Mouse (Mus musculus) erythroblast, adult 5-6 weeks (primary cell): Measurements from ENCODE around the gene Wbp2. TPM values are rescaled to one million over a fixed set of nuclear protein-coding genes. Genes with fewer than 3 reads are reported as not detected.
"Not testable (repeated sequence)": the region's sequence is repeated elsewhere in the genome, so short reads cannot be mapped to it uniquely, and the experiment has no call there.

ENCODE experiments used
- ATAC-seq: replicated peaks from 2 replicates; pipeline ENCODE4 v1.8.0; 2016; ENCODE audit warnings: moderate number of reproducible peaks, mild to moderate bottlenecking, moderate TSS enrichment, inconsistent platforms; ENCODE audit not compliant: poor library complexity, low FRiP score, severe bottlenecking
- total RNA-seq, 2 experiments: library from RNA; stranded (forward) in 1 of 2; stranded (reverse) in 1 of 2; fragments of 150-400 nt in 1 of 2; fragments of 200-764, 138-1000 nt in 1 of 2; gene quantifications; 2 replicates each; pipeline versions ENCODE4 v1.2.3 to v1.2.4; 2015 to 2017; ENCODE audit warnings: low replicate concordance in 2 of 2

Wbp2 gene
- total RNA-seq (2015; ENCODE audit: low replicate concordance) (105 and 125 TPM in 2 replicates), total RNA-seq (2017; ENCODE audit: low replicate concordance) (58.0 and 68.8 TPM in 2 replicates)

DNA sequence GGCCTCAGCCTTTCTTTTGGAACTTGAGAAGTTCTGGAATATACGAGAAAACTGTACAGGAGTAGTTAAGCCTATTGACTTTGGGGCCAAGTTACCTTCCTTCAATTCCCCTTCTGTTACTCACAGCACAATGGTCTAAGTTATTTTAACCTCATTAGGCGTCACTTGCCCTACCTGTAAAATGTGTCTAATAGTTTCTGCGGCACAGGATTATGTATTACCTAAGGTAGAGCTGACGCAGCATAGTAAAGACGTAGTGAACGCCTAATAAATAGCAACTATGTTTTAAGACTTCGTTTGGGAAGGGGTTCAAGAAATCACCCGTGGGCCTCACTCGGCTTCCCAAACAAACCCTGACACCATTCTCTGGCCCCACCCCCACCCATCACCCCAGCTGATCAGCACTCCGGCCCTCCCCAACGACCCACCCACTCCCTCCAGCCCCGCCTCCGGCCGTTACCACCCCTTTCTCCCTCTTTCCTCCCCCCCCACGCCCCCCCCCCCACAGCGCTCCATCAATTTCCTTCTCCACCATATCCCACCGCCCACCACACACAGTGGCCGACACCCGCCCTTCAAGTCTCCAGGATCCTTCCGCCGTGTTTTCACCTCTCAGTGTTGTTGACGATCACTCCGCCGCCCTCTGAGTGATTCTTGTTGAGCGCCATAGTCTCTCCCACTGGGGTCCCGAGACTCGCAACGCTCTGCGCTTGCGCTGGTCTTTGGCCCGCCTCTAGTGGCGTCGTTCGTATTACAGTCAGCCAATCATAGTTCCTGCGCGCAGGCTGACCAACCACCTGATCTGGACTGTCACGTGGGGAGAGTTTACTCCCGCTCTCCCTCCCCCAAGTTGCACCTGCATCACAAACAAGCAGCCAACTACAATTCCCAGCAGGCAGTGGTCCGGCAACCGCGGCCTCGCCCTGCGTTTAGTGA lies at the start of gene Wbp2:
Gene Wbp2 (minus strand): TSS at position 738 of the 936 bp plus-strand sequence.
- ATAC-seq: peak; percentile 89

DNA sequence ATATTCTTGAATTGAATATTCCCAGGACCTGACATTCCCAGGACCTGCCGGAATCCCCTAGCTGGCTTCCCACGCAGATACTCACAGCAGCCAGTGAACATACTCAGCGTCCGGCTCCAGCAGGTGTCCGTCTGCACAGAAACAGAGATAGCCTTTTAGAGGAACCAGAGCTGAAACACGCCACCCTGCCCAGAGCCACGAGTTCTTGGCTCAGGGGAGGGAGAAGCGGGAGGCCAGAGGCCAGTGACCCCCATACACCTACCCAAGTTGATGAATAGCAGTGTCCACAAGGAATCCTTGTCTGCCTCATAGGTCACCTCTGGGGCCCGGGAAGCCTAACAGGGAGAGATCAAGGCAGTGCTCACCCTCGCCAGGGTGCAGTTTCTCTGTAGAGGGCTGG lies 47.4 kb upstream of the Wbp2 start:
- no peak for ATAC-seq

DNA sequence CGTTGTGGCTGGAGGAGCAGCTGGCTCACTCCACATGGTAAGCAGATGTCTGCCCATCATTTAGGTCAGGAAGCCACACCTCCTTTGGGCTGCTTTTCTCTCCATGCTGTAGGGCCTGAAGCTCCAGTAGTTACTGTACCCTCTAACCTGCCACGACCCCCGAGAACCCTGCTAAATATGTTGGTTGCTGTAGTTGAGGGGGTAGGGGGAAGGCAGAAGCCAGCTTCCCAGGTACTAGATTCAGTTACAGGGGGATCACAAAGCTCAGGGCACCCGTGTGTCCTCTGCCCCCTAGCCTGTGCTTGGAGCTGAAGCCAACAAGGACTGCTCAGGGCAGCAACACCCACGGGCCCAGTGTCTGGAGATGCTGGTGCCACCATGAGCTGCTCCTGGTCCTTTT lies 46.7 kb upstream of the Wbp2 start:
- no peak for ATAC-seq

DNA sequence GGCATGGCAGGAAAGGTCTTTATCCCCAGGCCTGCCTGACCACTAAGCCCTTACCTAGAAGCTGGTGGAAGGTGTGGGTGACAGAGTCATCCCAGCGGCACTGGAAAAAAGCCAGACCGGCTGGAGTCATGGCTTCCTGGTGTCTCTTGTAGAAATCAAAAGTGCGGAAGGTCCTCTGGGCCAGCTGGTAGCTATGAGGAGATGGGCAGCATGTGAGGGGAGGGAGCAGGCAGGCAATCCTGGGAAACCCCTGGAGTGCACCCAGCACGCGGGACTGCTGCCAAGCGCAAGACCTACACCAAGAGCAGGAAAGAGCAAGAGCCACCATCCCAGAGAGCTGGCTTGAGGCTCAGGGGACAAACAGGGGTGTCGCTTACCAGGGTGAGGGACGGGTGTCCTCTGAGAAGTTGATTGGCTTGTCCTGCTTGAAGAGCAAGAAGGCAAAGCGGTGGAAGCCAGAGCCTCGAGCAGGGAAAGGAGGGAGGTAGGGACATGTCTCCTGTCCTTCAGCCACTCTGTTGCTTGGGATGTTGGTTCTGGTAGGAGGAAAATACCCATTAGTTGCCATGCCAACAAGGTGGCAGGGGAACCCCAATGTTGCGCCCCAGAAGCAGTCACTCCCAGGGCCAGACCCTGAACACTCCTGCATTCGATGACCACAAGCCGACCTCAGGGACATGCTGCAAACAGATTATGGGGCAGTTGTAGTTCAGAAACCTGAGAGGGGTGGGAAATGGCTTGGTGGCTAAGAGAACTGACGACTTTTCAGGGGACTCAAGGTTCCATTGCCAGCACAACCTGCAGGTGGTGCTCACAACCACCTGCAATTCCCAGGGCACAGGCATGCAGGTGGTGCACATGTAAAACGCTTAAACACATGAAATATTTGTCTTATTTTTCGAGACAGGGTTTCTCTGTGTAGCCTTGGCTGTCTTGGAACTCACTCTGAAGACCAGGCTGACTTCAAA lies 45.9 kb upstream of the Wbp2 start:
- no peak for ATAC-seq

DNA sequence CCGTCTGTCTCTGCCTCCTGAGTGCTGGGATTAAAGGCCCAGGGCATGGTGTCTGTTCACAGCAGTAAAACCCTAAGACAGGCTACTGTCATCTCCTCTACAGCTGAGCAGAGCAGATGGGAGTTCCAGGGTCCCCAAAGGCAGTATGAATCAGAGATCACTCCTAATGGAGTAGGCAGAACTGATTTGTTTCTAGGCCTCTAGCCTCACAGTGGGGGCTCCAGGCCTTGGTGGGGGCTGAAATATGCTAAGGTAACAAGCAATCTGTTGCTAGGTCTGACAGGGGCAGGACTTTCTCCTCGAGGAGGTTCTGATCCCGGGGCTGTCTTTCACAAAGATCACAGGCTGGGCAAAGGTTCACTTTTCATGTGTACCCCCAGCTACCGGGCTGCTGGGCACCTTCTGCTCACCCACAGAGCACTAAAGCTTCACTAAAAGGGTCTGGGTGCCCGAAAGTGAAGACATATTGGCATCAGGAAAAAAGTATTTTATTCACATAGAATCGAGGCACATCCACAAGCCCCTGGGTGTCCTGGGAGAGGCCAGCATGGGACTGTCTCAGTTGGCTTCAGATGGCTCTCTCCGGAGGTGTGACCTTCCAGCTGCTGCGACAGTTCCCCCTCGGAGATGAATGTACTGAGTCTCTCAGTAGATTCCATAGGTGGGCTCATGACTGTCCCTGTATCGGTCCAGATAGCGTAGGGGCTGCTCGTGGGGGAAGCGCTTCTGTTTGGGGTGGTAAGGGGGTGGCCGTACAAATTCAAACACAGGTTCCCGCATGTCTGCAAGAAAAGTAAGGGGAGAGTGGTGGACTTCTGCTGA lies 44.8 kb upstream of the Wbp2 start:
- ATAC-seq: no peak

DNA sequence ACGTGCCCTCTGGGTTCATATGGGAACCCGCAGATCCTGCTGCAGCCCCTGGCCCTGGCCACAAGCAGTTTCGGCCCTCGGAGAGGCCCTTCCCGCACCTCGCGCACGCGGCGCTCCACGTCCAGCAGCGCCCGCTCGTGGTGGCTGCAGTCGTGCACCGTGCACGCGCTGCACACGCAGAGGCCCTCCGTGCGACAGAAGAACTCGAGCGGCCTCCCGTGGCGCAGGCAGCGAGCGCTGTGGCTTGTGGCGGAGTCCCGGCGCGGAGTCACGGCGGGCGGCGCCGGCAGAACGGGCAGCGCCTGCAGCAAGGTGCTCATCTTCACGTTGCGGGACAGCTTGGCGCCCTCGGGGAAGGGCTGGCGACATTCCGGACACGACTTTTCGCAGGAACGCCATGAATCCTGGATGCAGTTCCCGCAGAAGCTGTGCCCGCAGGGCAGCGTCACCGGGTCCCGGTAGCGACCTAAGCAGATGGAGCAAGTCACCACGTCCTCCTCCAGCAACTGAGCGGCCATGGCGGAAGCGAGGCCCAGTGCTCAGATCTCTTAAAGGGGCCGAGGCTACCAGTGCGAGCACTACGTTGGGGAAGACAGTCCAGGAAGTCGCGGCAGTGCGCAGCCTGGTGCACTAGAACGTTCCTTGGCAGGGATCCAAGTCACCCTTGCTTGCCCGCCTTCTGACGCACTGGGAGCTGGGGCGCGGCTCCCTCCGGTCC lies 43.9 kb upstream of the Wbp2 start, which contains the start of gene Trim65:
Gene Trim65 (minus strand): TSS at position 641 of the 718 bp plus-strand sequence.
- peak; percentile 78 for ATAC-seq

DNA sequence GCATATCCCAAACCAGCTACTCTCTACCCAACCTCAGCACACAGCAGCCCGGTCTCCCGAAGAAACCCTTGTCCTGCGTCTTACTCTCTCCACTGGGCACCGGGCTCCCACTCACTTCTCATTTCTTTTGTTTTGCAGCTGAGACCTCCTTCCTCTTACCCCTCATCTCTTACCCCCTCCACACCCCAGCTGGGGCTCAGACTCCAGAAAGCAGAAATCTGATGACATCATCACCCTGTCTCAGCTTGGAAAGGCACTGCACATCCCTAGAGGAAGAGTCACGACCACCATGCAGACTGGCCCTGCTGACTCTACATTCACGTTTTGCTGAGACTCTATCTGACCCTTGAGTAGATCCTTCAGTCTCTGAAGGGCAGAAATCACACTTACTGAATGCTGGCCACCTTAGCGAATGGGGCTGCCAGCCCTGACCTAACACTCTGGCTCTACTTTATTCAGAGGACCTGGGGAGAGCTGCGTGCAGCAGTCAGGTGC lies 43.2 kb upstream of the Wbp2 start:
- no peak; the same call in 1 of the 2 replicates for ATAC-seq

DNA sequence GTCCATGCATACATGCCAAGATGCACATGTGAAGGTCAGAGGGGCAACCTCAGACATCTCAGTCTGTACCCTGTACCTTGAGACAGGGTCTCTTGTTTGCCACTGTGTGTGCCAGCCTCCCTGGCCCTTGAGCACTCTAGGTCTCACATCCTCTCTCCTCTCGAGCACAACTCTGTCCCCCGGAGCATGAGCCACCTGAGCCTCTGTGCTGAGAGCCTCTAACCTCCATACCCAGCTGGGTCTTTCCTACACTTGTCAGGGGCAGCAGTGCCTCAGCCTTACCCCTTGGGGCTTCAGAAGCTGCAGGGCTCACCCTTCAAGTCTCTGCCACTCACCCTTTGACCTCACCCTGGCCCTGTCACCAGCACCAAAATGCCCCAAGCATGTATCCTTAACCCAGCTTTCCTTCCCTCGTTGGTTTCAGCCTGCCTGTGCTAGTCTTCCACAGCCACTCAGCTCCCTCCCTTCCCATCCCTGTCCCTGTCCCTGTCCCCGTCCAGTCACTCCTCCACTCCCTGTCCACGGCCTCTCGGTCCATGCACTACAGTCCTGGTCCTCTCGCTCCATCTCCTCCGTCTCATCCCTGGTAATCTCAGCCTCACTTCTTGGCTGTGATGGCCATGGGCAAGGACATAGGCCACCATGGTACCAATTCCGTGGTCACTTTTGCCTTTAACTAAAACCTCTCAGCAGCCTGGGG lies 42.4 kb upstream of the Wbp2 start:
- ATAC-seq: no peak

DNA sequence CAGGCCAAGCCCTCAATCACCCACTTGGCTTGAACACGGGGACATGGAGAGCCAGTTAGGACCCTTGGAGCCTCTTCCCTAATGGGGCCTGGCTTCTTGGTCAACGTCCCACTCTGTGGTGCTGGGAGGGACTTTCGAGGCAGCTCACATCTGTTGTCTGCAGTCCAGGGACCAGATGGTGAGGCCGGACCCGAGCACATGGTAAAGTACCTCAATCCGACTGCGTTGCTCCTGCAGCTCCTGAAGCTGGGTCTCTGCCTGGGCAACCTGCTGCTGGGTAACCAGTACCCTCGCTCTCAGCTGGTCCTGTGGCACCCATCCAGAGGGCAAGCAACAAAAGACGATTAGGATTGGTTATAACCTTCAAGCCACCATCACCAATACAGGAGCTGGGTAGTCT lies 41.2 kb upstream of the Wbp2 start:
- ATAC-seq: no peak

DNA sequence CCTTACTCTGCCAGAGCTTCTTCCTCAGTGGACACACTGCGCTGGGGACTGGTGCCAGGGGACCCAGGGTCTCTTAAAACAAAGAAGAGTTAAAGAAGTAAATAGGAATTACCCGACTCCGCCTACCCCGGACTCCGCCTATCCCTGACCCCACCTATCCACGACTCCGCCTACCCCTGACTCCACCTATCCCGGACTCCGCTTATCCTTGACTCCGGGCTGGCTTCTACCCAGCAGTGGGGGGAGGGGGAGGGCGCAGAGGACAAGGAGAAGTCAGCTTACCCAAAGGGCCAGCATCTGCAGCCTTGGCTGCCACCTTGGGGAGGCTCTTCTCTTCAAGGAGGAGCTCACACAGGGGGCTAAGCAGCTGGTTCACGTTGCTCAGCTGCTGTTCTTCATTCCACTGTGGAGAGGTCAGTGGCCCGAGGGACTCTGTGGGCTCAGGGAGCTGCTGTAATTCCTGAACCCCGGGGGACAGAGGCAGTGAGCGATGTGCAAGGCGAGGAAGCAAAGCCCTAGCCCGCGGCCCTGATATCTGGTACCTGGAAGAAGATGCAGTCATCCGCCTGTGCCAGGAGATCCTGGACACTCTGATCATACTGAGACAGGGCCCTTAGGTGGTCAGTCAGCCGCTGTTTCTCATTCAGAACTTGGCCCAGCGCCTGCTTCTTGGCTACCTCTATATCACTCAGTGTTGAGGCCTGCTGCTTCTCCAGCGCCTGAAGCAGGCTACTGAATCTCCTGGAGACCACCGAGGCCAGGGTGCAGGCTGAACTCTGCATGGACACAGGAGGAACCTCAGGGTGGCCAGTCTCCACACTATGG lies 40.6 kb upstream of the Wbp2 start, which contains the start of gene Trim47:
Gene Trim47 (minus strand): TSS at position 55 of the 825 bp plus-strand sequence.
- ATAC-seq: no peak

DNA sequence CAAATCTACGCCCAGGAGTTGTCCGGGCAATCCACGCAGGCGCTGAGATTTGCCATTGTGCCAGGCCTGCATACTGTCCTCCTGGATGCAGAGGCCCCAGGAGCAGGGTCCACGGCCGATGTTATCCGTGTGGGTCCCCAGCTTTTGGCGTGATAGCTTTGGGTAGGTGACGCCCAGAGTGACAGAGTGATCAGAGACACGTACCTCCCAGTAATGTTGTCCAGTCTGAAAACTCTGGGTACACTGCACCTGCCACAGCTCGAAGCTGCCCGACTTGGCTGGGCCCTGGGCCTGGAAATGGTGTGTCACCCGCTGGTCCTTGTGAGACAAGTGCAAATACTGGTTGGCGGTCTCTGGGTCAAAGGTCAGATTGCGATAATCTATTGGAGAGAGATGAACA lies 39.5 kb upstream of the Wbp2 start:
- ATAC-seq: no peak

DNA sequence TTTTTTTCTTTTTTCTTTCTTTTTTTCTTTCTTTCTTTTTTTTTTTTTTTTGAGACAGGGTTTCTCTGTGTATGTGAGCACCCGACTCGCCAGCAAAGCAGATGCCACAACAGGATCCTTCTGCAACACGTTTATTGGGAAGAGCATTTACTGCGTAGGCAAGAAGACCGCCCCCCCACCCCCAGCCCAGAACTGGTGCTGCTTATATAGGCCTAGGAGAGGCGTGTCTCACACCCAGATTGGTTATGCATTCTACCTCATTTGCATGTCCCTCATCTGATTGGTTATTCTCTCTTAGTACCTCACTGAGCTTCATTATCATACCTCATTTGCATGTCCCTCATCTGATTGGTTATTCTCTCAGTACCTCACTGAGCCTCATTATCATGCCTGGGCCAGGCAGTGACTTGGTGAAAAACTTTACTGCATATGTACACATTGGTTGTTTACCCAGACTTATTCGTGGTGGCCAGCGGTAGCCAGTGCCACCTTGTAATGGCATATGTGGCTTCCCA lies 35.0 kb upstream of the Wbp2 start:
- ATAC-seq: not testable (repeated sequence)

DNA sequence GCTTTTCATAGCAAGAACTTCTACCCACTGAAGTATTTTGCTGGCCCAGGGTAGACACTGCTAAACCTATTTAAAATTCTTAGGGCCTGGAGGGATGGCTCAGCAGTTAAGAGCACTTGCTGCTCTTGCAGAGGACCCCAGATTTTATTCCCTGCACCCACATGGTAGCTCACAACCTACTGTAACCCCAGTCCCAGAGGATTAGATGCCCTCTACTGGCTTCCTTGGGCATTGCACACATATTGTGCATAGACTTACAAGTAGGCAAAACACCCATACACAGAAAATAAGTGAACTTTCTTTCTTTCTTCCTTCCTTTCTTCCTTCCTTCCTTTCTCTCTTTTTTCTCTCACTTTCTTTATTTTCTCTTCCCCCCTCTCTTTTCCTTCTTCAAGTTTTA lies 31.0 kb upstream of the Wbp2 start:
- ATAC-seq: 0 out of 2 replicates have a peak, but pooled peaks have one; percentile 59

DNA sequence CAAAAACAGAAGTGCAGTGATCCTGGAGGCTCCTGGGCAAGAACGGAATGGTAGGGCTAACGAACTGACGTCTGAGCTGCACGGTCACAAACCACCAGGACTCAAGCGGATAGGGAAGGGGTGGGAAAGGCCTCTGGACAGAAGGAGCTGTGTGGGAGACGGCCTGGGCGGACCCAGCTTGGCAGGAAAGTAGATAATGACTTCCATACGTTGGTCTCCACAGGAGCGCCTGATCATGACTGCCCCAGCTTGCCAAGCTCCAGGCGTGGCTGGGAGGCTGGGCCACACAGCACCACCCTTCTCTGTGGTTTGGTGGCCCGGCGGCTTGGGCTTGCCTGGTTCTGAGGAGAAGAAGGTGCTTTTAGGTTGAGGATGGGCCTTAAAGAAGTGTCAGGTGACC lies 30.4 kb upstream of the Wbp2 start:
- ATAC-seq: peak; percentile 37

DNA sequence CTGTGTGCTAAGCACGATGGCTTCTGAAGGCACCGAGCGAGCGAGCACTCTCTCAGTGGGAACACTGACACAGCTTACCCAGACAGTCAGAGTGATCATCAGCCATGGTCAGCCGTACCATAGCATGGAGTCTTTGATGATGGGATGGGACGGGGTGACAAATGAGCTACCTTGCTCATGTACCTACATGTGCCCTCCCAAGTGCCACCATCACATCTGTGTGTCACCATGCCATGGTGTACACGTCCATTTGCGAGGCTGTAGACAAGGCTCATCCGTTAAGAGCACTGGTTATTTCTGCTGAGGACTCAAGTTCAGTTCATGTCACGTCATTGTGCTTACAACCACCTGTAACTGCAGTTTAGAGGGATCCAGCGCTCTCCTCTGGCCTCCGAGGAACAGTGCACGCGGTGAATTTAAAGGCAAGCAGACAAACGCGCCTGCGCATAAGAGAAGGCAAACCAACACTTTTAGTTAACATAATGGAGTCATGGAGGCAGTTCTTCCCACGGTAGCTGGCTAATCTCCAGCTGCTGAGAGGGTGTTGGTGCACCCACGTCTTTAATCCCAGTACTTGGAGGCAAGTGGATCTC lies 24.9 kb upstream of the Wbp2 start:
- no peak for ATAC-seq

DNA sequence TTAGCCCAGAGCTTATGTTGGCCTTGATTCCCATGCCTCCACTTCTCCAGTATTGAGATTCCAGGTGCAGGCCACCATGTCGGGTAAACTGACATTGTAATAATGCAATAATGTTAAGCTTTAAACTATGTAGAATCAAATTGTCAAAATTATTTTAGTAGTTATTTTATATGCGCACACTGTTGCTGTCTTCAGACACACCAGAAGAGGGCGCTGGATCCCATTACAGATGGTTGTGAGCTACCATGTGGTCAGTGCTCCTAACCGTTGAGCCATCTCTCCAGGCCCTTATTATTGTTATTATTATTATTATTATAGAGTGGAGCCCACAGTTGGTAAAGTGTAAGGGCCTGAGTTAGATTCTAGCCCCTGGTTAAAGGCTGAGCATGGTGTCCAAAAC lies 24.3 kb upstream of the Wbp2 start:
- no peak for ATAC-seq
